Mouse (Mus musculus) kidney, adult 2 months (tissue): ENCODE results near the gene Map4k2.

Experiments used
- CTCF ChIP-seq: fragments of 200-500 bp; conservative IDR thresholded peaks from 2 replicates; pipeline ENCODE4 v1.5.1; 2011; ENCODE audit warnings: low read depth, mild to moderate bottlenecking, control low read depth, low read length, moderate library complexity, mixed read lengths; ENCODE audit not compliant: insufficient read depth, insufficient read length
- POLR2A ChIP-seq: fragments of 200-500 bp; IDR thresholded peaks from one replicate; pipeline ENCODE4 v1.6.1; 2011; ENCODE audit warnings: low read depth, low read length, control low read depth

DNA sequence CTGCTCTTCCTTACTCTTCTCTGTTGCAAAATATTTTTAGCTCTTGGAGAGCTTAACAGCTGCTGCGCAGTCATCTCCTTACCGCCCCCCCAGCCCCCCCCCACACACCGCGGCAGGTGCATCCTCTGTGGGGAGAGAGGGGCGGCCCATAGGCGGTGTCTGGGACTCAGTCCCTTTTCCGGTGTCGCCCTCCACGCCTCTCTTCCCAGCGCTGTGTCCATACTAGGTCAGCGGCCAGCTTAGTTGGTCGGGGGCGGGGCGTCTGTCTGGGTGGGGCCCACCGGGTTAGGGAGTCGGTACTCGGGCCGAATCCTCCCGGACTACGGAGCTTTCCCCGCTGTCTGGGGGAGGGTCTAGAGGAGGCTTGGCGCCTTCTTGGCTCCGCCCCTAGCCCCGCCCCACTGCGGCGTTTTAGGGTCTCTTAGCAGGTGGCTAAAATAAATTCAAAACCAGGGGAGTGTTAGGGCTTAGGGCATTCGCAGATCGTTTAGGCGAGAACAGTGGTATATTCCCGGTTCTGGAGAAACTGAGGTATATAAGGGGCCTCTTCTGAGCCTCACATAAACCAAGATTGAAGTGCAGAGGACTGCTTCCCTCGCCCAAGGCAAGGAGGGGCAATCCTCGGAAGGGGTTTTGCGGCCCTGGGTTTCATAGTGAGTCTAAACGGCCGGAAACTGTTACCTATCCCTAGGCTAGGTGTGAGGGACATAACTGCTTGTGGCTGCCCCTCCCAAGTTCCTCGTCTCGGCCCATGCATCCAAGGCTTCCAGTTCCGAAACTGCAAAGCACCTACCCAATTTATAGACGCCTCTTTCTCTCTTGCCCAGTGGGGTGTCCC, 57.7 kb downstream of the Map4k2 start:
- no peak for TF ChIP-seq CTCF
- no peak for TF ChIP-seq POLR2A
